Mouse (Mus musculus) heart, embryonic 11.5 days (tissue): ENCODE measurements at regions not wholly inside any gene's neighbourhood (a gene's known extent, or its start where the extent isn't known, plus 50 kb on each side); places are given as distances from the start of the nearest gene placed in this dataset.
A peak's percentile ranks its signal among the peaks of the same experiment; 100 is the strongest.

Experiments used
- ATAC-seq: fragments of 200-750 bp; cut with Nextera tagmentation; replicated peaks from 2 replicates; pipeline ENCODE4 v1.8.0; 2017; ENCODE audit warnings: moderate library complexity; ENCODE audit not compliant: insufficient number of reproducible peaks, low FRiP score, low TSS enrichment
- H3K27ac ChIP-seq: fragments of 300-500 bp; sonication (generic); 2 replicates; pipeline ENCODE4 v1.5.1; 2014; ENCODE audit warnings: mild to moderate bottlenecking, low read depth, low read length
- H3K27me3 ChIP-seq: fragments of 300-500 bp; sonication (generic); 2 replicates; pipeline ENCODE4 v1.6.1; 2014; ENCODE audit warnings: mild to moderate bottlenecking, low read length, mixed read lengths; ENCODE audit not compliant: control insufficient read depth, insufficient read depth
- H3K36me3 ChIP-seq: fragments of 300-500 bp; sonication (generic); 2 replicates; pipeline ENCODE4 v1.6.1; 2014; ENCODE audit warnings: mild to moderate bottlenecking, low read length, moderate library complexity, mixed read lengths; ENCODE audit not compliant: control insufficient read depth, insufficient read depth
- H3K4me1 ChIP-seq: fragments of 300-500 bp; sonication (generic); 2 replicates; pipeline ENCODE4 v1.6.1; 2014; ENCODE audit warnings: low read length; ENCODE audit not compliant: control insufficient read depth, insufficient read depth
- H3K4me2 ChIP-seq: fragments of 300-500 bp; sonication (generic); 2 replicates; pipeline ENCODE4 v1.6.1; 2014; ENCODE audit warnings: mild to moderate bottlenecking, moderate library complexity
- H3K4me3 ChIP-seq: fragments of 300-500 bp; sonication (generic); 2 replicates; pipeline ENCODE4 v1.5.1; 2014; ENCODE audit warnings: low read depth, low read length
- H3K9ac ChIP-seq: fragments of 300-500 bp; sonication (generic); 2 replicates; pipeline ENCODE4 v1.6.1; 2014; ENCODE audit warnings: mild to moderate bottlenecking, low read depth, low read length, moderate library complexity
- H3K9me3 ChIP-seq: fragments of 300-500 bp; sonication (generic); replicated peaks from 2 replicates; pipeline ENCODE4 v1.6.1; 2016; ENCODE audit warnings: low read length; ENCODE audit not compliant: control insufficient read depth
- WGBS: fragments of 180-500 bp; shearing (Covaris S2); extraction: QIAGEN DNeasy Blood & Tissue Kit; methylation state at CpG from one replicate; pipeline ENCODE4 v1.1.7; 2014; ENCODE audit not compliant: insufficient replicate concordance; 5-methylcytosine and 5-hydroxymethylcytosine counted together

- WGBS: 79% methylated on average over 6 of the region's 6 CpGs
- no peak for ATAC-seq
- Histone ChIP-seq H3K9ac (no peak overlapping the region), H3K9me3 (no peaks in the 10 kb centered on the region), H3K27ac (no peak overlapping the region), H3K4me1 (no peaks in the 10 kb centered on the region), H3K4me3 (no peak overlapping the region), H3K27me3 (no peaks in the 10 kb centered on the region), H3K36me3 (no peaks in the 10 kb centered on the region), H3K4me2 (no peak overlapping the region)
Measured at GRCm38 (mm10) chr9:112983353-112983752, 724.7 kb downstream of the Pdcd6ip start.

GRCm38 (mm10) chr9:112951567-112951966 is 715.8 kb upstream of the Arpp21 start:
- Histone ChIP-seq H3K27ac (no peak overlapping the region), H3K9me3 (no peaks in the 10 kb centered on the region), H3K27me3 (no peaks in the 10 kb centered on the region), H3K4me2 (no peak overlapping the region), H3K9ac (no peak overlapping the region), H3K4me3 (no peak overlapping the region), H3K36me3 (no peaks in the 10 kb centered on the region), H3K4me1 (no peaks in the 10 kb centered on the region)
- no peak for ATAC-seq
- 74% methylated on average over 1 of the region's 1 CpGs for WGBS

GRCm38 (mm10) chr9:112950056-112950455 is 714.3 kb upstream of the Arpp21 start:
- Histone ChIP-seq H3K9me3 (no peaks in the 10 kb centered on the region), H3K4me2 (no peak overlapping the region), H3K27ac (no peak overlapping the region), H3K27me3 (no peaks in the 10 kb centered on the region), H3K4me1 (no peaks in the 10 kb centered on the region), H3K36me3 (no peaks in the 10 kb centered on the region), H3K9ac (no peak overlapping the region), H3K4me3 (no peak overlapping the region)
- ATAC-seq: peak; percentile 26; the same call in 1 of the 2 replicates
- WGBS: 61% methylated on average over 2 of the region's 2 CpGs

- Histone ChIP-seq H3K4me2 (no peak overlapping the region), H3K27me3 (no peaks in the 10 kb centered on the region), H3K27ac (no peak overlapping the region), H3K4me3 (no peak overlapping the region), H3K36me3 (no peaks in the 10 kb centered on the region), H3K9me3 (no peaks in the 10 kb centered on the region), H3K9ac (no peak overlapping the region), H3K4me1 (no peaks in the 10 kb centered on the region)
- no peak for ATAC-seq
Measured at GRCm38 (mm10) chr9:112938781-112939180, 703.0 kb upstream of the Arpp21 start.

GRCm38 (mm10) chr9:112909311-112910101 is 673.8 kb upstream of the Arpp21 start:
- no peaks in the 10 kb centered on the region for H3K36me3 ChIP-seq
- WGBS: 72% methylated on average over 6 of the region's 6 CpGs
- H3K27ac ChIP-seq: no peak overlapping the region
- no peaks in the 10 kb centered on the region for H3K4me1 ChIP-seq
- no peak for ATAC-seq
- H3K4me2 ChIP-seq: no peak overlapping the region
- no peak overlapping the region for H3K9ac ChIP-seq
- no peaks in the 10 kb centered on the region for H3K27me3 ChIP-seq
- no peaks in the 10 kb centered on the region for H3K9me3 ChIP-seq
- H3K4me3 ChIP-seq: no peak overlapping the region

- Histone ChIP-seq H3K36me3 (no peaks in the 10 kb centered on the region), H3K9ac (no peak overlapping the region), H3K4me3 (no peak overlapping the region), H3K4me1 (no peaks in the 10 kb centered on the region), H3K27ac (no peak overlapping the region), H3K27me3 (no peaks in the 10 kb centered on the region), H3K9me3 (no peaks in the 10 kb centered on the region), H3K4me2 (no peak overlapping the region)
- 76% methylated on average over 6 of the region's 6 CpGs for WGBS
- ATAC-seq: no peak
Measured at GRCm38 (mm10) chr9:112905955-112906354, 670.2 kb upstream of the Arpp21 start.

GRCm38 (mm10) chr9:112864921-112865320 is 629.2 kb upstream of the Arpp21 start:
- H3K27me3 ChIP-seq: no peaks in the 10 kb centered on the region
- 0 out of 2 replicates have a peak, but pooled peaks cover 2% of the 10 kb centered on the region for H3K4me1 ChIP-seq
- no peaks in the 10 kb centered on the region for H3K36me3 ChIP-seq
- no peak overlapping the region for H3K4me3 ChIP-seq
- H3K9ac ChIP-seq: no peak overlapping the region
- H3K4me2 ChIP-seq: no peak overlapping the region
- WGBS: 54% methylated on average over 1 of the region's 1 CpGs
- ATAC-seq: no peak
- no peaks in the 10 kb centered on the region for H3K9me3 ChIP-seq
- no peak overlapping the region for H3K27ac ChIP-seq

- H3K4me1 ChIP-seq: 0 out of 2 replicates have a peak, but pooled peaks cover 2% of the 10 kb centered on the region
- no peak overlapping the region for H3K27ac ChIP-seq
- WGBS: 47% methylated on average over 8 of the region's 8 CpGs
- no peak for ATAC-seq
- H3K36me3 ChIP-seq: no peaks in the 10 kb centered on the region
- H3K9me3 ChIP-seq: no peaks in the 10 kb centered on the region
- H3K4me3 ChIP-seq: no peak overlapping the region
- H3K27me3 ChIP-seq: no peaks in the 10 kb centered on the region
- no peak overlapping the region for H3K9ac ChIP-seq
- no peak overlapping the region for H3K4me2 ChIP-seq
Measured at GRCm38 (mm10) chr9:112861136-112861535, 625.4 kb upstream of the Arpp21 start.

- no peaks in the 10 kb centered on the region for H3K27me3 ChIP-seq
- no peaks in the 10 kb centered on the region for H3K9me3 ChIP-seq
- no peak overlapping the region for H3K4me2 ChIP-seq
- H3K4me3 ChIP-seq: no peak overlapping the region
- H3K9ac ChIP-seq: no peak overlapping the region
- 0 out of 2 replicates have a peak, but pooled peaks cover 2% of the 10 kb centered on the region for H3K4me1 ChIP-seq
- ATAC-seq: no peak
- no peaks in the 10 kb centered on the region for H3K36me3 ChIP-seq
- no peak overlapping the region for H3K27ac ChIP-seq
- WGBS: 75% methylated on average over 3 of the region's 3 CpGs
Measured at GRCm38 (mm10) chr9:112860307-112860893, 624.7 kb upstream of the Arpp21 start.
